Mouse (Mus musculus) spleen, postnatal 14 days (tissue): Measurements from ENCODE around the gene Tenm2.

Experiments used
- DNase-seq, 2 experiments: peaks; one replicate each; pipeline ENCODE4 v3.0.0; 2021 to 2022; ENCODE audit warnings: low spot score in 2 of 2

Gene Tenm2

DNA sequence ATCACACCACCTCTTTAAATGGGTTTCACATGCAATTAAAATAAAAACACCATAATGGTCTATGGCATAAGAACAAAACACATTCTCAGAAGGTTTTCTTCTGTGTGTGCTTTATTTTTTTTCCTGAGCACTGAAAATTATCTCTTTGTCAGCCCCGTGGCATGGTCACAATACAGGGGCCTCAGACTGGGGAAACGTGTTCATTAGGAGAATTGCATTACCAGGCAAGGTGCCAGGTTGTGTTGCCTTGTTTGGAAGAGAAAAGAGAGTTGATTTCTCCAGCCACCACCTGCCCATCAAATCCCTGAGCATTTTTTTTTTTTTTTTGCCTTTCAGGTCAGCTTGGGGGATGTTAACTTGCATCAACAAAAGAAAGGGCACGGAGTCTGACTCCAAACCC lies 631.5 kb downstream of the Tenm2 start:
- DNase-seq = no peak

DNA sequence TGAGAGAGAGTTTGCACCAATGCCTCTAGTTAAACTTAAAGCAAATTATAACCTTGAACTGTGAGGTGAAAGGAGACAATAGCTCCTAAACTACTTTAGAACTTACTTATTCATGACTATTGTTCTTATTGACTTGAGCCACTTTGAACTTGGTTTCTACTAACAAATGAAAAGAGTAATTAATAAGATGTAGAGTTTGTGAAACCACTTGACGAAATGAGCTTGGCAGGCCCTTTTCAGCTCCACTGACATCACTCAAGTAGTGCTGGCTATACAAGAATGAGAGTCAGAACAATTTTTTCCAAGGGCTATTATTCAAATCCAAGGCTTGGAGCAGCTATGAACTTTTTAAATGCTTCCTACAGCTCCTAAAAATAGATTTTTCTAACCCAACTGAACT lies 643.3 kb downstream of the Tenm2 start:
- no peak for DNase-seq

DNA sequence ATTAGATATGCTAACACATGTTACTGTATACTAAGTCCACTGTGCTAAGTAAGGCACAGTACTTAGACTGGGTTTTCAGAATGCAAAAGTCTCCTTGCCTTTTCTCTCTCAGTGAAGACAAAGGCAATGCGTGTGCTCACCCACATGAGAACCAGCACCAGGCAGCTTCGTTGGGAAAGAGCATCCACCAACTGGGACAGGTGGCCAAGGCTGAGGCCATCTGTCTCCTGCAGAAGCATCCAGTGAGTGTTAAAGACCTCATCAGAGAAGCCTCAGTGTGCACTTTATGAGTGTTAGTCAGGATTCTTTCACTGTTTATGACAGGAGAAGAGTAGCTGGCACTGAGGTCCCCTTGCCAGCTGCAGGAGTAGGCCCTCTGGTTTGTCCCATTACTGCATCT lies 669.6 kb downstream of the Tenm2 start:
- DNase-seq = no peak

DNA sequence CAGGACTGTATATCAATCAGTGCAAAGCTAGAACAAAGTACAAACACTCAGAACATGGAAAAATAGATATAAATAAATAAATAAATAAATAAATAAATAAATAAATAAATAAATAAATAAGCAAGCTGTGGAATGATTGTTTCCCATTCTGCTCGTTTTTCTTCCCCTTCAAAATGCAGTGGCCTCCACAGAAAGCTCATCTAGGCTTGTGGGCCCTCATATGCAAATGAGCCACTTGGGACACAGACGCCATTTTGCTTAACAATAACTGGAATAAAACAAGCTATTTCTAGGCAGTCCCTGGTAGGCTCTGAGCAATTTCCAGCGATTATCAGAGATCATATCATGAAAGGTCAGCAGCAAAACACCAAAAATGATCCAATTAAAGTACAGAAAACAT lies 672.9 kb downstream of the Tenm2 start:
- no peak for DNase-seq

DNA sequence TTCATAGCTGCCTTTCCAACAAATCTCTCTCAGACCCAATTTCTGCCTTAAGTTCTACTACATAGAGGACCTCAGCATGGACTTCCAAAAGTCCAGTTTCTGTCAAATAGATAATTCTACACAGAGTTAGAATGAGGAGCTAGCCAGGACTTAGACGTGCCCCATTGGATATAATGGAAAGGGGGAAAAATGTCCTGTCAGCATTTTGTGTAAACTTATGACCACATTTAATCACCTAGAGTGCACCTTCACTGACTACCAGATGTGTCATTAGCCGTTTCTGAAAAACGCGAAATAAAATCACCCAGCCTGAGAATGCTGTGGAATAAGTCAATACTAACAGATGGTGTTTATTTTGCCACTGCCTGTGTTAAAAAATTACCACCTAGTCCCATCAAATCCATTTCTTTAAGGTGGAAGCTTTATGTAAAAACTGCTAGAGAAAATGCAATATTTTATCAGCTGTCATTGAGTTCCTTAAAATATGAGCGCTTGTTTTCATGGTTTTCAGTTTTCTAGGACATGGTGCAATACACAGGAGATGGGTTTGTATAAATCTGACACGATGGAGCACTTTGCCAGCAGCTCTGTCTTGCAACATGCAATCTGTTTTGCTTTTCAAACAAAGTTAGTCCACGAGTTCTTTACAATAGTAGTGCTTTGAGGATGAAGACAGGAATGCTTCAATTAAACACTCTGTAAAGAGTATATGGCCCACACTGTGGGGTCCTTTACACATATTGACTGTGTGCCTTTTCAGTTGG lies 674.8 kb downstream of the Tenm2 start:
- DNase-seq = no peak

DNA sequence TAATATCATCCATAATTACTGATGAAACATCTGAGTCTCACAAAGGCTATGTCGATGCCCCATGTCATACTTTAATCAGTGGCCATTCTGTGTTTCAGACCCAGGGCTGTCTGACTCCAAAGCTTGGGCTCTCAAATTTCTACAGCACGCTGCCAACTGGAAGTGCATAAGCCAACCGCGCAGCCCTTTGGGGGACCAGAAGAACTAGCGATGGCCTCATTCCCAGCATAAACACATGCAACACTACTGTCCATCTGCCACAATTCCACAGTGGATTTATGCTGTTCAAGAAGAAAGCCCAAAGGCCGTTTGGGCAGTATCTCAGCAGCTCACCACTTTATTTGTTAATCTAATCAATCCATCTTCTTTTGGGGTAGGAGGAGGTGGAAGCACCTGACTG lies 678.4 kb downstream of the Tenm2 start:
- DNase-seq = no peak

DNA sequence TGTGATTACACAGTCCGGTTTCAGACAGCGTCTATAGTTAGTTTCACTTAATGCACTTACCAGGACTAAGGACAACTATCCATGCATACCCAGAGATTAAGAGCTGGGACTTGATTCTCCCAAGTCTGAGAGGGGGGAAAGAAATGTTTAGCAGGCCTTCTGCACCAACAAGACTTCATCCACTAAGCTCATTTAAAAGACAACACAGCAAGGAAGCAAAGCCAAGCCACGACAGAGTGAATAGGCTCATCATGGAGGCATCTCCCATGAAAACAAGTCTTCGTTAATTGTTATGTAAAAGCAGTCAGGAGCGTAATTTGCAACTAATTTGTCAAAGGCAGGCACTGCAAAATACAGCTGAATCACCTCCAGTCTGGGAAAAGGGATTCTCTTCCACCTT lies 682.5 kb downstream of the Tenm2 start:
- no peak for DNase-seq

DNA sequence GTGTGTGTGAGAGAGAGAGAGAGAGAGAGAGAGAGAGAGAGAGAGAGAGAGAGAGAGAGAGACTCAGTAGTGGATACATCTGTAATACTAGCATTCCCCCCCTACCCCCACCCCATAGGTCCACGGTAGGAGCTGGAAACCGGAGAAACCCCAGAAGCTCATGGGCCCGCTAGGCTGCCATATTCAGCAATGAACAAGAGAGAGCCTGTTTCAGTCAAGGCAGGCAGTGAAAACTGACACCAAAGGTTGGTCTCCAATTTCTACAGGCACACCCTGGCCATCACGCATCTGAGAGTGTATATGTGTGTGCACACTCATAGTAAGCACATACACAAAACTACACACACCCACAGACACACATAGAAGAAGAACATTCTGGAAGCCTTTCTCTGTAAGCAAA lies 685.1 kb downstream of the Tenm2 start:
- no peak for DNase-seq

DNA sequence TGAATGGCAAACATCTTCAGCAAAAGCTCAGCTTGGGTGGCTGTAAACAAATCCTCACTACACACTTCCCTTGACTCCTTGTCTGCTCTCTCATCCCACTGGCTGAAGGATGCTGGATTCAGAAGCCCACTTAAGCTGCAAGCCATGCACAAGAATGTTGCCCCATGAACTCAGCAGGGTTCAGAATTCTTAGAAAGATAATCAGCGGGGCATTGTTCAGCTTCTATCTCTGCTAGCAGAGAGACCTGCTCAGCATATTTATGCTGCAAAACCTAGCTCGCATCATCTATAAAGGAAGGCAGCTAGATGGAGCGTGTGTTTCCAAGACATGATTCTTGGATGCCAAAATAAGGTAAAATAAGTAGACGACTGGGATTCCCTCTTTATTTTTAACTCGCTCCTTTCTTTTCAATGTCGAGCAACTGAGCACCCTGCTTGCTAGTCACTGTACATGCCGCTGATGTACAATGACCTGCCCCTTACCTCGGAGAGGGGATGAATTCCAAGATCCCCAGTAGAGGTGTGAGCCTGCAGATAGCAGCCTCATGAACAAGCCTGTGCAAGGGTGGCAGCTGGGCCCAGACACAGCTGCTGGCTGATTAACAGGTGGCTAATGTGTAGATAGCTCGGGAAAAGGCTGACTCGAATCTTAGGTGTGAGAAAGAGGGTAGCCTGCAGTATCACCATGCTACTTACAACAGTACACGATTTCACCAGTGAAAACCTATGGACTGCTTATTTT lies 686.2 kb downstream of the Tenm2 start:
- DNase-seq = no peak

DNA sequence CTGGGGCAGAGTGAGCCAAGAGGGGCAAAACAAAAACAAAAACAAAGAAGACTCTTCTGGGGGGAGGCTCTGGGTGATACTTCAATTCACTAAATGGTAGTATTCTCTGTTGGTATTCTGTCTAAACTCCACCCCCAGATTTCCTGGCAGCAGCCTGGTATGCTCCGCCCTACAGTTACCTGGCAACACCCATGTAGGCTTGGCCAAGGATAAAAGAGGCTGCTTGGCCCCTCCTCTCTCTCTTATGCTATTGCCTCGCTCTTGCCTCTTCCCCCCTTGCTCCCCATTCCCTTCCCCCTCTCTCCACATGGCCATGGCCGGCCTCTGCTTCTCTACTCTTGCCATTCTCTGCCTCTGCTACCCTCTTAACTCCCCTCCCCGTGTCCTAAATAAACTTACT lies 687.6 kb downstream of the Tenm2 start:
- no peak for DNase-seq

DNA sequence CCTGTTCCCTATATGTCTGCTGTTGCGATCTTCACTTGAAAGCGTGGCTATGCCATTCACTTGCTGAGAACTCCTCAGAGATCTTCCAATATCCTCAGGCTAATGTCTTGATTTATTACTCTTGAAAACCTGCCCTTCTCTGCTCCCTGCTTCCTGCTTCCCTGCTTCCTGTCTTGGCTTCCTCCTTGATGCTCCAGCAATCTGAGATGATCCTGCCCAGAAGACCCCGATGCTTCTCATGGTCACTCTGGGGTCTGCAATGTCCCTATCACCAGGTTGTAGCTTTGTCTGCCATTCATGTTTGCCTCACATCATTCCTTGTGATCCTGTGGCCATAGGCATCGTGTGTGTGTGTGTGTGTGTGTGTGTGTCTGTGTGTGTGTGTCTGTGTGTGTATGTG lies 697.6 kb downstream of the Tenm2 start:
- DNase-seq = no peak

DNA sequence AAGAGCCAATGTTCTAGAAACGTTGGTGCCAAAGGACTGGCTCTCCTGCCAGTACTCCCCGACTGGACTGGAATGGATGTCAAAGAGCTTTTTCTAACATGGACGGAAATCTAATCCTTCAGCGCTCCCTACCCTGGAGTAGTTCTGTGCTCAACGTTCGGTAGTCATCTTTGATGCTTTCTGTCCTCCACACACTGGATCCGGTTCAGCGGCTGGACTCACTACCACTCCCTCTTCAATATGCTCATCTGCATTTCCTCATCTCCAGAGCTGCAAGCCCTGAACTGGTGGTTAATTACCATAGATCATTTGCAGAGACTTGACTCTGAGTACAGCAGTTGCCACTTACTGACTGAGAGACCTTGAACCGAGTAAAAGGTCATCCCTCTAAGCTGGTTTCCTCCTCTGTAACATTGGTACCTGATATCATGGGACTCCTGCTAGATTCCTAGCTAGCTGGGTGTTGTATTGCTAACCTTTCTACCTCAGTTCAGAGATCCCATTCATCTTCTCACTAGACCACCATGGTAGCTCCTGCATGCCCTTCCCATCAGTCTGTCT lies 698.1 kb downstream of the Tenm2 start:
- DNase-seq = no peak

DNA sequence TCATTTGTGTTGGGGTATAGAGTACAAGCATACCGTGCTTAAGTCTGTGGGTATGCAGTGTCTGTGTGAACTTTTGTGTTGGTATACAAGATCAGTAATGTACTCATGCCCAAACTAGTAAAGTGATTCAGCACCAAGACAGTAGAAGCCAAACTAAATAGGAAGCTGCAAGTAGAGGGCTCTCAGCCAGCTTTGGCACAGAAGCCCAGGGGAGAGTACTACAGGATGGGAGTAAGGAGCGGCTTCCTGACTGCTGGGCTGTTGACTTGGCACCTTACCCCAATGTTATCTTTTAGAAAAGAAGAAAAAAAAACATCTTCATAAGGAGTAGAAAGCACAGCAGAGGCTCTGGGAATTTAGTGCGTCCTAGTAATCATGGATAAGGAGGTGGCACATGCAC lies 700.2 kb downstream of the Tenm2 start:
- DNase-seq = no peak

DNA sequence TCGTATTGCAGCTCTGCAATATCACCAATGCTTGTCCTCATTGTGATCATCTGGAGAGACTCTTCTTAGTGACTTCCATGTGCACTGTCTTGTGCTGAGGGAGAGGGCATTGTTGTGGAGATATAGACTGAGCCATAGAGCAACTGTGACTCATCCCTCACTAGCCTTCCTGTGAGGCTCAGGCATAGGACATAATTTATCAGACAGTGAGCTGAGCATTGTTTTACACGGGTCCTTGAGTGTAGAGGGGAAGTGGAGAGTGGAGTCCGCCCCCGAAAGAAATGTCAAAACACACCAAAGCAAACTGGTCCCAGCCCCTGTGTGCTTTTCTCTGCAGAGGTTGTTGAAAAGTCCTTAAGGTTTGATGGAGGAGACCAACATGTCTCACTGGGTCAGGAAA lies 704.1 kb downstream of the Tenm2 start:
- DNase-seq = no peak

DNA sequence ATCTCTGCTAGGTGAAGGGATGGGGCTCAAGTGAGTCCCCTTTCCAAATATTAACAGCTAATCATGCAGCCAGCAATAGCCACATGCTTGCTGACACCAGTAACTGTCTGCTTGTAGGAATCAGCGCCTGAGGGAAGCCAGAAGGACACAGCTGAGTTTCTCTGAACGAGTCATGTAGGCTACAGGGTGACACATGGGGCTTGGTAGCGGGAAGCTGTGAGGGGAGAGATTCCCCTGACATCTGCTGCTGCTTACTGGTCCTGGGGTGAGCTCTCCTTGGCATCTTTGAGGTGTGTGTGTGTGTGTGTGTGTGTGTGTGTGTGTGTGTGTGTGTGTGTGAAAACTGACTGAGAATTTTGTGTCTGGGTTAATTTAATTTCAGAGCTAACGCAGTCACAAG lies 708.3 kb downstream of the Tenm2 start:
- no peak for DNase-seq

DNA sequence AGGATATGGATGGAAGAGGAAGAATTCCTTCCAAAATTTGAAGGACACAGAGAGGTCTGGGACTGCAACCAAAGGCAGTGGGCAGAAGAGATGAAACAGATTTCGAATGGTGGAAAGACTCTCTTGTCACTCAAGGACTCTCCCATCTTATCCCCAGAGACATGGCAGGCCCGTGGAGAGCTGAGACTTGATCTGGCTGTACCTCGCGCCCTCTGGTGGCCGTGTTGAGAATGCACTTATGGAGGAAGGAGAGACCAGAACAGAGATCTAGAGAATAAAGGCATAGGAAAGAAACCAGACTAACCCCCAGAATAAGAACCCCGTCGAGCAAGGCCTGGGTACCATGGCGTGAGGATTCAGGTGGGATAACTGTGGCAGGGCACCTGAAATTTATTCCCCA lies 709.4 kb downstream of the Tenm2 start:
- DNase-seq = peak in 1 of 2 experiments; percentile 13

DNA sequence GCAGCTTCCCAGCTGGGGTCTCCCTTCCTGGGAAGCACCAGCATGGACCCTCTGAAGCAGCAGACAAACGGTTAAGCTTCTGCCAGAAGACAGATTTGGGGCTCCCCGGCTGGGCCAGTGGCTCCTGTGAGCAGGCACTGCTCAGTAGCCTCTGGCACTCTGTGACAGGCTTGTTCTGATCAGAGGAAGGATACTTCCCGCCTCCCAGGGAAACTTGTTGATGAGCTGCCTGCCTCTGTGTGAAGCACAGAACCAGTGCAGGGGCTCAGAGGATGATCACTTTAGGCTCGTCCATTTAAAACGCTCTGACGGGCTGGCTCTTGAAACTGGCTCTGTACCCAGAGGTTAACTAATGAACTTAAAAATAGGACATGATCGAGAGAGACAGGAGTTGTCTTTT lies 723.3 kb downstream of the Tenm2 start:
- no peak for DNase-seq

DNA sequence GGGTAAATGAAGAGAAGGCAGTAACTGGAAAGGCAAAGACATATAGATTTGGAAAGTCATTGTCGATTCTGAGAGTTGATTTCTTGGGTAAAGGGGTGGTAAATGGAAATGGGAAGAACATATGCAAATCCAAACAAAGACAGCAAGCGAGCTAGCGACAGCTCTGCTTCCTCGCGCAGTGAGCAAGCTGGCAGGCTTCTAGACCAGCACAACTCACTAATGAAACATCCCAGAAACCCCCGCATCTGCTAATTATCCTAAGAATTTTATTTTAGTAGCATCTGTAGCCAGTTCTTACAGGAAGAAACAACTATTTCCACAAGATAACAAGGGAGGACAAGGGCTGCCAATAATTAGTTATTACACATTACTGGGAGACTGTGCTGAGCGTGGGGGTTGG lies 727.5 kb downstream of the Tenm2 start:
- no peak for DNase-seq

DNA sequence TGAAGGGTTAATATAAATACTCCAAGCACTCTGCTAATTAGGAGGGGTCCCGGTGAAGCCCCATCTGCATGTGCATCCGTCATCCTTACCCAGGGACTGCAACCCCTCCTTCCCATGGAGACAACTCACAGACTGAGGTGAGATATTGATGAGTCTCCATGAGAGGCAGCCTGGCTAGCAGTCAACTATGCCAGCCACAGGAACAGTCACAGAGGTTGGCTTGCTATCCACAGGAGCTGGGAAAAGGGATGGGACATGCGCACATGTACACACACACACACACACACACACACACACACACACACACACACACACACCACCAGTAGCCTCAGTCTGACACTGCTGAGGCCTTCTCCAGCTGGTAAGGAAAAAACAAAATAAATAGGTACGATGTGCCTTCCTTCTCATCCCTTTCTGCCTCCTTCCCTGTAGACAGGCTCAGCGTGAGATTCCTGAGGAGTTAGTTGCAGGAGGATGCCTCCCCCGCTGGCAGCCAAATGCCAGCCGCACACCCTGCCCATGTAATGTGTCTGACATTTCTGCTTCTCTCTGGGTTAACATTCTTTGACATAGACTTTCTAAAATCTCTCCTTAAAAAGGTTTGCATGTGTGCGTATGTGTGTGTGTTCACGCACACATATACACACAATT lies 740.7 kb downstream of the Tenm2 start:
- DNase-seq = no peak

DNA sequence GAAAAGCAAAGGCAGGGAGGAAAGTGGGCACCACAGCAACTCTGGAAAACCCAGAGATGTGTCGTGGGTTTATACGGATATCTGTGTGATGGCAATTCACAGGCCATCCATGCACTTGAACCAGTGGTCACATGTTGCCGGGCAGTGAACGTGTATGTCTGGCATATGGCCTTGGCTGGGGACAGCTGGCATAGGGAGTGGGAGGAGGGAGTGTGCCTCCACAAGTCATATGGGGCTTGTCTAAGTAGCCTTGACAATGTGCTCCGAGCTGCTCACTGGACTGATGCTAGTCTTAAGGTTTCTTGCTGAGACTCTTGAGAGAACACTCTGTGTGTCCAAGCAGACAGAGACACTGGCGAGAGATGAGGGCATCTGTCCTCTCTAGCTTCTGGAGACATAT lies 743.5 kb downstream of the Tenm2 start:
- DNase-seq = no peak

DNA sequence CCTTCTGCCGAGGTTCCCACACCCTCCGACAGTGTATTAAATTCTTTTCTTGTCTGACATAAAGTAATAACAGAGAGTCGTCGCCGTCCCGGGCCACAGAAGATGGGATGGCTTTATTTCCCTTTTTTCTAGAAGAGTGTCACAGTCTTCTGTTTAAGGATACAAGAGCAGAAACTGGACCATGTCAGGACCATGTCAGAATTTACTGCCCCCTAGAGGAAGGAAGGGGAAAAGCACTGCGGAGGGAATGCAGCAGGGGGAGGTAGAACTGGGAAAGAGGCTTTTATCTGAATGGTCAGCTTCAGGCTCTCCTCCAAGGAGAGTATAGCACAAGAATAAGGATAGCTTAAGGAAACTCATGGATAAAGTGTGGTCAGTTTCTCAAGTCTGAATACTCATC lies 745.7 kb downstream of the Tenm2 start:
- no peak for DNase-seq

DNA sequence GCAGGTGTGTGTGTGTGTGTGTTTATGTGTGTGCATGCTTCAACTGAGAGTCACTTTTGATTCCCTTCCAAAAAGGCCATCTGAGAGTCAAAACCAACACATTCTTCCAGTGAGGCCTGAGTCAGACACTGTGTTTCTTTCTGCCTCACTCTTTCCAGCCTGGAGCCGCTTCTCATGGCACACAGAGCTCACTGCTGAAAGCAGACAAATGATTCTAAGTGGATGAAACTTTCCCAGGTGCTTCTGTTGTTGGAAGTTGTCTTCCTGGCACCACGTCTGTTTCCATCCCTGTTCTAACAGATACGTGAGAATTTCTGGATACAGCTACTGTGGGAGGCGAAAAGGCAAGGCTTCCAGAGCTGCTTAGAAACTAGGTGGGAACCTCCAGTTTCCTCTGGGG lies 747.1 kb downstream of the Tenm2 start:
- DNase-seq = no peak

DNA sequence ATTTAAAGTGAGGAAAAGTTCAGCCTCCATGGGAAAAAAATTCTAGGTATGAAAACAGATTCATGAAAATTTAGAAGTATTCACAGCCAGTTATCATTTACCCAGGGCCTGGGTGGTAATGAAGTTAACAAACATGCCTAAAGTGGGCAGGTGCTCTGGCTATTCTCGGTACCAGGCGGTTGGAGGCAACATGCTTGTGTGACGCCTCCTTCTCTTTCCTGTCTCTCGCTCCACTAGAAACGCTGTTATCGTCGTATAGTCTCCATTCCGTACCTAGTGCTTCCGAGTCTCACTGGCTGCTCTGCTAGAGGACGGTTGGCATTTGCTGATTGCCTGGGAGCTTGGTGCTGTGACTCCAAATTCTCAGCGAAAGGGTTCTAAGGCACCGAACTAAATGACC lies 749.7 kb downstream of the Tenm2 start:
- no peak for DNase-seq
